Mouse (Mus musculus) heart, embryonic 14.5 days (tissue): ENCODE measurements at regions not wholly inside any gene's neighbourhood (a gene's known extent, or its start where the extent isn't known, plus 50 kb on each side); places are given as distances from the start of the nearest gene placed in this dataset.

Experiments
- ATAC-seq: fragments of 200-750 bp; cut with Nextera tagmentation; 2 replicates; pipeline ENCODE4 v1.8.0; 2017; ENCODE audit warnings: low read depth, moderate TSS enrichment; ENCODE audit not compliant: insufficient number of reproducible peaks, insufficient read depth, low FRiP score
- H3K27ac ChIP-seq, 2 experiments: fragments of 200-500 bp in 1 of 2; fragments of 300-500 bp in 1 of 2; sonication (generic) in 1 of 2; replicated peaks in 1 of 2; 2 replicates each; pipeline ENCODE4 v1.5.1; 2012 to 2014; ENCODE audit warnings: low read depth in 2 of 2, low read length in 2 of 2, control low read depth in 1 of 2, mild to moderate bottlenecking in 1 of 2, mixed read lengths in 1 of 2; ENCODE audit not compliant: control insufficient read depth in 1 of 2, insufficient read depth in 1 of 2
- H3K27me3 ChIP-seq: fragments of 300-500 bp; sonication (generic); 2 replicates; pipeline ENCODE4 v1.6.1; 2014; ENCODE audit warnings: mild to moderate bottlenecking, low read length, control low read depth; ENCODE audit not compliant: control insufficient read depth, insufficient read depth
- H3K36me3 ChIP-seq: fragments of 300-500 bp; sonication (generic); 2 replicates; pipeline ENCODE4 v1.6.1; 2014; ENCODE audit warnings: mild to moderate bottlenecking, control low read depth, low read length, mixed read lengths; ENCODE audit not compliant: control insufficient read depth, insufficient read depth
- H3K4me1 ChIP-seq, 2 experiments: fragments of 200-500 bp in 1 of 2; fragments of 300-500 bp in 1 of 2; sonication (generic) in 1 of 2; 2 replicates each; pipeline ENCODE4 v1.6.1; 2012 to 2014; ENCODE audit warnings: low read length in 2 of 2, control low read depth in 1 of 2, mixed read lengths in 1 of 2; ENCODE audit not compliant: control insufficient read depth in 2 of 2, insufficient read depth in 2 of 2
- H3K4me2 ChIP-seq: fragments of 300-500 bp; sonication (generic); 2 replicates; pipeline ENCODE4 v1.6.1; 2014; ENCODE audit warnings: mild to moderate bottlenecking, low read length
- H3K4me3 ChIP-seq, 2 experiments: fragments of 200-500 bp in 1 of 2; fragments of 300-500 bp in 1 of 2; sonication (generic) in 1 of 2; 2 replicates each; pipeline ENCODE4 v1.5.1; 2012 to 2014; ENCODE audit warnings: low read length in 2 of 2, mild to moderate bottlenecking in 2 of 2, control low read depth in 1 of 2, low read depth in 1 of 2, moderate library complexity in 1 of 2; ENCODE audit not compliant: control insufficient read depth in 1 of 2, insufficient read depth in 1 of 2
- H3K9ac ChIP-seq: fragments of 300-500 bp; sonication (generic); 2 replicates; pipeline ENCODE4 v1.6.1; 2014; ENCODE audit warnings: mild to moderate bottlenecking, low read length
- H3K9me3 ChIP-seq: fragments of 300-500 bp; sonication (generic); 2 replicates; pipeline ENCODE4 v1.6.1; 2016; ENCODE audit warnings: low read length, control low read depth; ENCODE audit not compliant: control insufficient read depth
- WGBS: fragments of 180-500 bp; shearing (Covaris S2); extraction: QIAGEN DNeasy Blood & Tissue Kit; methylation state at CpG from one replicate; pipeline ENCODE4 v1.1.7; 2014; 5-methylcytosine and 5-hydroxymethylcytosine counted together

GRCm38 (mm10) chr2:61022411-61022810 is 59.4 kb upstream of the Rbms1 start:
- ATAC-seq, result no peak
- no peak overlapping the region for H3K27ac ChIP-seq
- WGBS, result 90% methylated on average over 5 of the region's 5 CpGs
- peaks cover 3% of the 10 kb centered on the region; the same call in 1 of the 2 replicates for H3K27me3 ChIP-seq
- no peak overlapping the region for H3K4me2 ChIP-seq
- H3K4me3 ChIP-seq, result no peak overlapping the region
- no peaks in the 10 kb centered on the region for H3K36me3 ChIP-seq
- no peak overlapping the region for H3K9ac ChIP-seq
- H3K4me1 ChIP-seq, result peaks cover 0 to 3% of the 10 kb centered on the region in 2 experiments; a peak in 1 of 4 replicates
- peaks cover 8% of the 10 kb centered on the region; the same call in 1 of the 2 replicates for H3K9me3 ChIP-seq

GRCm38 (mm10) chr2:61020791-61021190 is 57.8 kb upstream of the Rbms1 start:
- WGBS, result 31% methylated on average over 4 of the region's 4 CpGs
- Histone ChIP-seq H3K36me3 (no peaks in the 10 kb centered on the region), H3K4me1 (peaks cover 0 to 3% of the 10 kb centered on the region in 2 experiments; a peak in 1 of 4 replicates), H3K9ac (no peak overlapping the region), H3K4me2 (no peak overlapping the region), H3K9me3 (peaks cover 8% of the 10 kb centered on the region; the same call in 1 of the 2 replicates), H3K4me3 (no peak overlapping the region), H3K27ac (no peak overlapping the region), H3K27me3 (peaks cover 3% of the 10 kb centered on the region; the same call in 1 of the 2 replicates)
- no peak for ATAC-seq

GRCm38 (mm10) chr2:61013006-61013405 is 50.0 kb upstream of the Rbms1 start:
- peak; percentile 39; the same call in 1 of the 2 replicates for ATAC-seq
- H3K9ac ChIP-seq, result no peak overlapping the region
- 6% methylated on average over 6 of the region's 6 CpGs for WGBS

More at GRCm38 (mm10) chr2:61013006-61013405, 50.0 kb upstream of the Rbms1 start:
- H3K36me3 ChIP-seq, result no peaks in the 10 kb centered on the region
- no peak overlapping the region for H3K4me3 ChIP-seq
- no peak overlapping the region for H3K4me2 ChIP-seq
- no peaks in the 10 kb centered on the region for H3K27me3 ChIP-seq
- no peak overlapping the region for H3K27ac ChIP-seq
- H3K9me3 ChIP-seq, result no peaks in the 10 kb centered on the region
- H3K4me1 ChIP-seq, result peaks cover 0 to 2% of the 10 kb centered on the region in 2 experiments; a peak in 1 of 4 replicates
